Mouse (Mus musculus) monocyte, adult 59 days (primary cell): ENCODE data around the gene Vegfc. TPM values are rescaled to one million over a fixed set of nuclear protein-coding genes. Genes with fewer than 3 reads are reported as not detected.

ENCODE experiments used
- total RNA-seq, 2 experiments: library from RNA; stranded (reverse); gene quantifications; one replicate each; pipeline ENCODE4 v1.2.4; 2023

Gene Vegfc
- total RNA-seq: 1 to 10 TPM; 2.1 to 4.1 TPM

GRCm38 (mm10) chr8:54077271-54078120, at the start of gene Vegfc:
TSS of gene Vegfc (plus strand) at chr8:54077606.

